Mouse (Mus musculus) hindbrain, embryonic 13.5 days (tissue): Measurements from ENCODE around the gene Gm28048. TPM values are rescaled to one million over a fixed set of nuclear protein-coding genes. Genes with fewer than 3 reads are reported as not detected.

Source experiments
- ATAC-seq: fragments of 200-750 bp; cut with Nextera tagmentation; 2 replicates; pipeline ENCODE4 v1.8.0; 2017; ENCODE audit warnings: moderate TSS enrichment; ENCODE audit not compliant: low FRiP score
- H3K27ac ChIP-seq: fragments of 300-500 bp; sonication (generic); 2 replicates; pipeline ENCODE4 v1.5.1; 2015; ENCODE audit warnings: inconsistent platforms, mild to moderate bottlenecking, moderate library complexity
- H3K27me3 ChIP-seq: fragments of 300-500 bp; sonication (generic); 2 replicates; pipeline ENCODE4 v1.6.1; 2015; ENCODE audit warnings: mild to moderate bottlenecking, inconsistent platforms
- H3K36me3 ChIP-seq: fragments of 300-500 bp; sonication (generic); 2 replicates; pipeline ENCODE4 v1.6.1; 2015; ENCODE audit warnings: mild to moderate bottlenecking, inconsistent platforms
- H3K4me1 ChIP-seq: fragments of 300-500 bp; sonication (generic); replicated peaks from 2 replicates; pipeline ENCODE4 v1.6.1; 2015; ENCODE audit warnings: inconsistent platforms
- H3K4me2 ChIP-seq: fragments of 300-500 bp; sonication (generic); 2 replicates; pipeline ENCODE4 v1.6.1; 2015; ENCODE audit warnings: inconsistent platforms, mild to moderate bottlenecking, moderate library complexity
- H3K4me3 ChIP-seq: fragments of 300-500 bp; sonication (generic); 2 replicates; pipeline ENCODE4 v1.5.1; 2015; ENCODE audit warnings: mild to moderate bottlenecking, inconsistent platforms
- H3K9ac ChIP-seq: fragments of 300-500 bp; sonication (generic); 2 replicates; pipeline ENCODE4 v1.6.1; 2015; ENCODE audit warnings: mild to moderate bottlenecking, inconsistent platforms
- H3K9me3 ChIP-seq: fragments of 300-500 bp; sonication (generic); 2 replicates; pipeline ENCODE4 v1.6.1; 2016; ENCODE audit warnings: inconsistent platforms
- WGBS: fragments of 180-500 bp; shearing (Covaris S2); methylation state at CpG from one replicate; pipeline ENCODE4 v1.1.7; 2015; 5-methylcytosine and 5-hydroxymethylcytosine counted together
- polyA plus RNA-seq: library from polyadenylated mRNA; unstranded; fragments of >200 nt; fragmentation: Nextera tagmentation; extraction: Ambion mirVana; gene quantifications from 2 replicates; pipeline ENCODE4 v1.2.1, GENCODE M21; 2015

Gene Gm28048
- polyA plus RNA-seq, 1 experiment from 2014 or later: 6.1 TPM

GRCm38 (mm10) chr11:23008181-23008823, 26.4 kb upstream of the Gm28048 start:
- Histone ChIP-seq H3K9ac (peak overlapping the region; percentile 84), H3K36me3 (peaks cover 19% of the 10 kb centered on the region), H3K27ac (peak overlapping the region; percentile 97), H3K4me3 (peak overlapping the region; percentile 59), H3K4me2 (peak overlapping the region; percentile 70), H3K9me3 (no peaks in the 10 kb centered on the region), H3K27me3 (no peaks in the 10 kb centered on the region), H3K4me1 (peaks cover 16% of the 10 kb centered on the region)
- under 1% methylated on average over 40 of the region's 40 CpGs for WGBS
- peak; percentile 97 for ATAC-seq

GRCm38 (mm10) chr11:23007481-23008180, 25.7 kb upstream of the Gm28048 start, which contains the start of gene Fam161a:
Fam161a (plus strand) TSS chr11:23007531.
- ATAC-seq: peak; percentile 96
- Histone ChIP-seq H3K9me3 (no peaks in the 10 kb centered on the region), H3K36me3 (peaks cover 21% of the 10 kb centered on the region), H3K27me3 (no peaks in the 10 kb centered on the region), H3K4me1 (peaks cover 16% of the 10 kb centered on the region), H3K9ac (peak within 1 kb of the TSS; percentile 84), H3K4me2 (peak within 1 kb of the TSS; percentile 70), H3K27ac (peak within 1 kb of the TSS; percentile 97), H3K4me3 (peak within 1 kb of the TSS; percentile 59)
- under 1% methylated on average over 22 of the region's 22 CpGs for WGBS

GRCm38 (mm10) chr11:23007166-23007480, 25.2 kb upstream of the Gm28048 start:
- Histone ChIP-seq H3K9me3 (no peaks in the 10 kb centered on the region), H3K4me1 (peaks cover 16% of the 10 kb centered on the region), H3K27ac (peak overlapping the region; percentile 97), H3K9ac (peak overlapping the region; percentile 84), H3K27me3 (no peaks in the 10 kb centered on the region), H3K36me3 (peaks cover 26% of the 10 kb centered on the region), H3K4me3 (peak overlapping the region; percentile 59), H3K4me2 (peak overlapping the region; percentile 70)
- 6% methylated on average over 6 of the region's 6 CpGs for WGBS
- ATAC-seq: peak; percentile 64

- ATAC-seq: no peak
- Histone ChIP-seq H3K4me2 (no peak overlapping the region), H3K9ac (no peak overlapping the region), H3K27me3 (no peaks in the 10 kb centered on the region), H3K27ac (no peak overlapping the region), H3K4me3 (no peak overlapping the region), H3K9me3 (no peaks in the 10 kb centered on the region), H3K4me1 (peaks cover 13% of the 10 kb centered on the region), H3K36me3 (peaks cover 42% of the 10 kb centered on the region)
- WGBS: 95% methylated on average over 1 of the region's 1 CpGs
Measured at GRCm38 (mm10) chr11:23005276-23005675, 23.4 kb upstream of the Gm28048 start.

- Histone ChIP-seq H3K9me3 (no peaks in the 10 kb centered on the region), H3K27ac (no peak overlapping the region), H3K27me3 (no peaks in the 10 kb centered on the region), H3K36me3 (peaks cover 79% of the 10 kb centered on the region), H3K4me2 (no peak overlapping the region), H3K9ac (no peak overlapping the region), H3K4me3 (no peak overlapping the region), H3K4me1 (no peaks in the 10 kb centered on the region)
- WGBS: 83% methylated on average over 1 of the region's 1 CpGs
- no peak for ATAC-seq
Measured at GRCm38 (mm10) chr11:22998308-22998707, 16.4 kb upstream of the Gm28048 start.

GRCm38 (mm10) chr11:22995461-22995860, 13.6 kb upstream of the Gm28048 start:
- Histone ChIP-seq H3K27me3 (no peaks in the 10 kb centered on the region), H3K9me3 (no peaks in the 10 kb centered on the region), H3K4me2 (no peak overlapping the region), H3K4me3 (no peak overlapping the region), H3K27ac (no peak overlapping the region), H3K36me3 (peaks cover 59% of the 10 kb centered on the region), H3K9ac (no peak overlapping the region), H3K4me1 (peaks cover 12% of the 10 kb centered on the region)
- no peak for ATAC-seq
- WGBS: 95% methylated on average over 4 of the region's 4 CpGs

GRCm38 (mm10) chr11:22994271-22994670, 12.4 kb upstream of the Gm28048 start:
- Histone ChIP-seq H3K9me3 (no peaks in the 10 kb centered on the region), H3K36me3 (peaks cover 47% of the 10 kb centered on the region), H3K4me3 (no peak overlapping the region), H3K27me3 (no peaks in the 10 kb centered on the region), H3K4me1 (peaks cover 17% of the 10 kb centered on the region), H3K9ac (no peak overlapping the region), H3K4me2 (no peak overlapping the region), H3K27ac (no peak overlapping the region)
- WGBS: 94% methylated on average over 2 of the region's 2 CpGs
- no peak for ATAC-seq

- 13% methylated on average over 14 of the region's 14 CpGs for WGBS
- Histone ChIP-seq H3K27me3 (no peaks in the 10 kb centered on the region), H3K36me3 (peaks cover 26% of the 10 kb centered on the region), H3K4me3 (peak overlapping the region; percentile 81), H3K4me1 (peaks cover 17% of the 10 kb centered on the region), H3K4me2 (peak overlapping the region; percentile 93), H3K27ac (no peak overlapping the region), H3K9me3 (no peaks in the 10 kb centered on the region), H3K9ac (peak overlapping the region; percentile 91)
- no peak for ATAC-seq
Measured at GRCm38 (mm10) chr11:22991218-22991835, 9.4 kb upstream of the Gm28048 start.

- peak within 1 kb of the TSS; percentile 93 for H3K4me2 ChIP-seq
- H3K9me3 ChIP-seq: no peaks in the 10 kb centered on the region
- ATAC-seq: peak; percentile 99
- peaks cover 21% of the 10 kb centered on the region for H3K36me3 ChIP-seq
- H3K4me3 ChIP-seq: peak within 1 kb of the TSS; percentile 81
- H3K9ac ChIP-seq: peak within 1 kb of the TSS; percentile 91
- peaks cover 17% of the 10 kb centered on the region for H3K4me1 ChIP-seq
- no peaks in the 10 kb centered on the region for H3K27me3 ChIP-seq
- under 1% methylated on average over 66 of the region's 66 CpGs for WGBS
- peak within 1 kb of the TSS; percentile 95 for H3K27ac ChIP-seq
Measured at GRCm38 (mm10) chr11:22990393-22991126, 8.7 kb upstream of the Gm28048 start, which contains the start of gene Cct4. Cct4 (plus strand) TSS chr11:22990519.

- 52% methylated on average over 1 of the region's 1 CpGs for WGBS
Measured at GRCm38 (mm10) chr11:22989786-22990185, 7.9 kb upstream of the Gm28048 start.

GRCm38 (mm10) chr11:22987357-22987756, 5.5 kb upstream of the Gm28048 start:
- no peaks in the 10 kb centered on the region for H3K36me3 ChIP-seq
- H3K9ac ChIP-seq: no peak overlapping the region; the same call in 1 of the 2 replicates
- no peaks in the 10 kb centered on the region for H3K27me3 ChIP-seq
- no peaks in the 10 kb centered on the region for H3K9me3 ChIP-seq
- no peak overlapping the region for H3K27ac ChIP-seq
- WGBS: 45% methylated on average over 2 of the region's 2 CpGs
- no peak for ATAC-seq
- peaks cover 20% of the 10 kb centered on the region for H3K4me1 ChIP-seq
- H3K4me3 ChIP-seq: no peak overlapping the region
- no peak overlapping the region for H3K4me2 ChIP-seq

More at GRCm38 (mm10) chr11:22989786-22990185, 7.9 kb upstream of the Gm28048 start:
- H3K36me3 ChIP-seq: peaks cover 13% of the 10 kb centered on the region
- H3K4me1 ChIP-seq: peaks cover 17% of the 10 kb centered on the region
- H3K4me3 ChIP-seq: peak overlapping the region; percentile 81
- no peaks in the 10 kb centered on the region for H3K9me3 ChIP-seq
- peak overlapping the region; percentile 95 for H3K27ac ChIP-seq
- H3K27me3 ChIP-seq: no peaks in the 10 kb centered on the region
- peak; percentile 5 for ATAC-seq
- peak overlapping the region; percentile 93 for H3K4me2 ChIP-seq
- H3K9ac ChIP-seq: peak overlapping the region; percentile 91

- H3K36me3 ChIP-seq: no peaks in the 10 kb centered on the region
- no peaks in the 10 kb centered on the region for H3K27me3 ChIP-seq
- no peak overlapping the region for H3K4me3 ChIP-seq
- no peak overlapping the region for H3K4me2 ChIP-seq
- H3K9ac ChIP-seq: no peak overlapping the region
- ATAC-seq: no peak
- H3K9me3 ChIP-seq: no peaks in the 10 kb centered on the region
- 81% methylated on average over 3 of the region's 3 CpGs for WGBS
- peaks cover 18% of the 10 kb centered on the region for H3K4me1 ChIP-seq
- no peak overlapping the region for H3K27ac ChIP-seq
Measured at GRCm38 (mm10) chr11:22985510-22985909, 3.6 kb upstream of the Gm28048 start.
